Mouse (Mus musculus) CH12.LX (cell line): ENCODE measurements around the gene Itpr1.

Experiments used
- BHLHE40 ChIP-seq: IDR thresholded peaks from 2 replicates; pipeline ENCODE4 v1.6.1; 2011; ENCODE audit warnings: mild to moderate bottlenecking, low read depth, low read length, improper control_type of control experiment
- CTCF ChIP-seq, 2 experiments: IDR thresholded peaks in 1 of 2; conservative IDR thresholded peaks in 1 of 2; 2 replicates each; pipeline ENCODE4 v1.5.1; 2011 to 2012; ENCODE audit warnings: low read depth in 2 of 2, low read length in 2 of 2, improper control_type of control experiment in 1 of 2, inconsistent platforms in 1 of 2, mild to moderate bottlenecking in 1 of 2, moderate library complexity in 1 of 2
- HCFC1 ChIP-seq: IDR thresholded peaks from 2 replicates; pipeline ENCODE4 v1.6.1; 2012; ENCODE audit warnings: low read depth, mild to moderate bottlenecking, inconsistent platforms, low read length, improper control_type of control experiment
- KAT2A ChIP-seq: IDR thresholded peaks from 2 replicates; pipeline ENCODE4 v1.6.1; 2012; ENCODE audit warnings: low read length, improper control_type of control experiment, inconsistent platforms; ENCODE audit not compliant: insufficient replicate concordance
- MAX ChIP-seq: IDR thresholded peaks from 2 replicates; pipeline ENCODE4 v1.6.1; 2011; ENCODE audit warnings: low read length, improper control_type of control experiment
- MXI1 ChIP-seq: IDR thresholded peaks from 2 replicates; pipeline ENCODE4 v1.6.1; 2011; ENCODE audit warnings: mild to moderate bottlenecking, low read depth, low read length, improper control_type of control experiment
- POLR2A ChIP-seq: IDR thresholded peaks from 2 replicates; pipeline ENCODE4 v1.6.1; 2011; ENCODE audit warnings: low read depth, mild to moderate bottlenecking, improper control_type of control experiment, low read length
- POLR2AphosphoS2 ChIP-seq: IDR thresholded peaks from 2 replicates; pipeline ENCODE4 v1.6.1; 2011; ENCODE audit warnings: low read depth, low read length, improper control_type of control experiment
- SMC3 ChIP-seq: IDR thresholded peaks from 2 replicates; pipeline ENCODE4 v1.6.1; 2011; ENCODE audit warnings: low read depth, low read length, improper control_type of control experiment
- TCF12 ChIP-seq: IDR thresholded peaks from 2 replicates; pipeline ENCODE4 v1.6.1; 2014; ENCODE audit warnings: low read depth, mild to moderate bottlenecking, inconsistent platforms, low read length, improper control_type of control experiment
- ZKSCAN1 ChIP-seq: IDR thresholded peaks from 2 replicates; pipeline ENCODE4 v1.6.1; 2012; ENCODE audit warnings: low read depth, inconsistent platforms, low read length, improper control_type of control experiment, borderline replicate concordance

GRCm38 (mm10) chr6:108282621-108283020 is 69.7 kb downstream of the Itpr1 start:
- TF ChIP-seq MXI1 (no peak), CTCF (conservative IDR thresholded peaks at IDR 0.05 in 1 of 2, IDR thresholded peaks at IDR 0.05 in 1 of 2; ENCODE audit: low read depth in 2 of 2, low read length in 2 of 2) (no peak), BHLHE40 (no peak), ZKSCAN1 (no peak), TCF12 (no peak), POLR2AphosphoS2 (no peak), MAX (no peak), HCFC1 (no peak), POLR2A (no peak), SMC3 (no peak), KAT2A (no peak)
